Comparison of ENCODE assay signal across 9 mouse cellular contexts in the genomic region with DNA sequence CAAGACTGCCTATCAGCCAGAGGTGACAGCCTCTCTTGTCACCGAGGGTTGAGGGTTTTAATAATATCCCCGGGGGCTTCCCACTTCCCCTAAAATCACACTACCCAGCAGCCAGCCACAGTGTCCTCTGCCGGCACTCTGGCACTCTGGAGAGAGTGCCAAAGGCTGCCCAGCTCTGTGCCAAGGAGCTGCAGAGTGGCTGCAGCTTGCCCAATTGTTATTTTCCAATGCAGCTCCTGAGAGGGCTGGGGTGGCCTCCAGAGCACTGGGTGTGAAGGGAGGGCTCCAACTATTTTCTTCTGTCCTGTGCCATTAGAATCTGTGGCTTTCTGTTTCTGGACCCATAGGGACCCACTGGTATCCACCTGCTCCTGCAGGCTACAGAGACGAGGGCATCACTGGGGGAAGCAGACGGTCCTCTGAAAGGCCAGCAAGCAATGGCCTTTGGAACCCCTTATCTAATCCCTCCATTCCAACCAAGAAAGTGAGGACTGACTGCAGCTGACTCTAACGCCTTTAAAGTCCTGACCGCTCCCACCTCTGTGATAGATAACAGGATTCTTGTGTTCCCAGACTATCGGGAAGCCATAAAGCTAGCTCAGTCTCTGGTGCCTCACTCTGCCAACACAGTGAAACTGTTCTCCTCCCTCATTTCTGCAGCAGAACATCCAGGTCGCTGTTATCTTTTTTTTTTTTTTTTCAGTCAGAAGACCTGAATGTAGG. TPM values are rescaled to one million over a fixed set of nuclear protein-coding genes. Genes with fewer than 3 reads are reported as not detected.
A peak's percentile ranks its signal among the peaks of the same experiment; 100 is the strongest.
DNase-seq lines count a peak whose midpoint lies in the region; ATAC-seq and TF ChIP-seq lines count a peak whose summit lies in the region.
"Had no signal": no experiment of that assay in that cellular context is flagged by ENCODE, and none has a peak within 500 bp of the region (broad histone marks: within the 10 kb centered on the region; RNA-seq: fewer than 3 reads in every experiment).

No protein-coding gene starts in this region.

- TF ChIP-seq RAD21 in CH12.LX (IDR thresholded peaks at IDR 0.05; ENCODE audit: low read depth, low read length), result no peak

- no peak overlapping the region for H3K9ac ChIP-seq in CH12.LX (ENCODE audit: insufficient read depth, low read depth)
- 0 out of 2 replicates have a peak overlapping the region, but pooled peaks have one; percentile 16 for H3K9ac ChIP-seq in intestine, embryonic 16.5 days (ENCODE audit: low read depth, low read length)

- no peak overlapping the region for H3K4me2 ChIP-seq in CH12.LX (ENCODE audit: insufficient read depth, low read depth, poor library complexity, severe bottlenecking)
- no peak overlapping the region for H3K4me2 ChIP-seq in intestine, embryonic 16.5 days (ENCODE audit: low read depth, low read length)

- no peak for DNase-seq in frontal cortex, adult 2 months (ENCODE audit: extremely low spot score in 1 of 2, low spot score in 1 of 2)
- DNase-seq in CH12.LX (ENCODE audit: extremely low read depth), result peak; percentile 39
- DNase-seq in cerebellum, postnatal 10 days, result peak; percentile 83 to 86
- no peak for DNase-seq in MN1 (ENCODE audit: low spot score)
- DNase-seq in thymus, postnatal 0 days (ENCODE audit: low spot score), result no peak

- no peaks in the 10 kb centered on the region for H3K27me3 ChIP-seq in CH12.LX (replicated peaks)
- no peaks in the 10 kb centered on the region for H3K27me3 ChIP-seq in intestine, embryonic 16.5 days (replicated peaks; ENCODE audit: control insufficient read depth, insufficient read depth, low read length)

- peaks cover 9% of the 10 kb centered on the region for H3K9me3 ChIP-seq in CH12.LX (replicated peaks; ENCODE audit: low read length)
- H3K9me3 ChIP-seq in intestine, embryonic 16.5 days (ENCODE audit: control insufficient read depth, low read length), result no peaks in the 10 kb centered on the region

- TF ChIP-seq EP300 in CH12.LX (IDR thresholded peaks at IDR 0.05; ENCODE audit: low read length), result no peak

- peak; percentile 21; the same call in 1 of the 2 replicates for ATAC-seq in frontal cortex, adult (ENCODE audit: low TSS enrichment)
- ATAC-seq in intestine, embryonic 16.5 days, result peak; percentile 93
- ATAC-seq in erythroid progenitor cell, adult 5-6 weeks (replicated peaks; ENCODE audit: low FRiP score, poor library complexity, severe bottlenecking), result no peak

- dilution Hi-C loops in CH12.LX (cut with MboI; ENCODE audit: extremely low pct_ligation_motif_present, extremely low pct_unique_long_range_greater_than_20kb, low sequenced_read_pairs), result no loop called here

- in situ Hi-C loops in CH12.LX (cut with MboI; ENCODE audit: low pct_ligation_motif_present, low pct_unique_long_range_greater_than_20kb, low sequenced_read_pairs), result no loop called here

- no peak overlapping the region for H3K4me3 ChIP-seq in CH12.LX (replicated peaks in 1 of 3; ENCODE audit: low read depth in 2 of 3, low read length in 2 of 3, poor library complexity in 1 of 3)
- H3K4me3 ChIP-seq in intestine, embryonic 16.5 days (ENCODE audit: low read length), result no peak overlapping the region

- H3K27ac ChIP-seq in CH12.LX (ENCODE audit: insufficient read depth, low read depth), result no peak overlapping the region
- H3K27ac ChIP-seq in intestine, embryonic 16.5 days (ENCODE audit: low read length), result peak overlapping the region; percentile 78

- no peaks in the 10 kb centered on the region for H3K79me2 ChIP-seq in CH12.LX (replicated peaks; ENCODE audit: control insufficient read depth, extremely low read depth, insufficient read depth, poor library complexity, severe bottlenecking)

- no peak for TF ChIP-seq CTCF in CH12.LX (conservative IDR thresholded peaks at IDR 0.05 in 1 of 2, IDR thresholded peaks at IDR 0.05 in 1 of 2; ENCODE audit: low read depth in 2 of 2, low read length in 2 of 2)

- H3K4me1 ChIP-seq in CH12.LX (ENCODE audit: control insufficient read depth in 1 of 2, insufficient read depth in 2 of 2), result peaks cover 4 to 51% of the 10 kb centered on the region in 2 experiments
- H3K4me1 ChIP-seq in intestine, embryonic 16.5 days (ENCODE audit: control insufficient read depth, insufficient read depth, low read length), result peaks cover 18% of the 10 kb centered on the region

- 30% methylated on average over 9 of the region's 9 CpGs for WGBS in intestine, embryonic 16.5 days

- TF ChIP-seq POLR2A in CH12.LX (IDR thresholded peaks at IDR 0.05; ENCODE audit: low read depth, low read length), result no peak

- H3K36me3 ChIP-seq in CH12.LX (replicated peaks in 1 of 2; ENCODE audit: control insufficient read depth in 1 of 2, insufficient read depth in 1 of 2, low read length in 1 of 2), result no peaks in the 10 kb centered on the region
- no peaks in the 10 kb centered on the region for H3K36me3 ChIP-seq in intestine, embryonic 16.5 days (ENCODE audit: control insufficient read depth, insufficient read depth, low read length)

TF ChIP-seq in CH12.LX, 34 proteins besides CTCF, POLR2A, EP300 and RAD21:
- TF ChIP-seq MAZ (IDR thresholded peaks at IDR 0.05; ENCODE audit: low read depth, low read length), result no peak

RNA-seq across cellular contexts. Expression of gene Mybph, which starts 12.2 kb away (rescaled TPM):
- polyA plus RNA-seq in frontal cortex, adult 2 months (2012; rRNA removed), result 0.50 and 1.0 TPM in 2 replicates
- total RNA-seq in CH12.LX (2012; rRNA removed), result 0.25 TPM in 2 replicates
- total RNA-seq in CH12.LX (2014; rRNA removed), result 0.51 and 0.62 TPM in 2 replicates
- 2.4 and 3.0 TPM in 2 replicates for polyA plus RNA-seq in CH12.LX (2012; ENCODE audit: insufficient read length, low read depth)
- 0.17 and 0.24 TPM in 2 replicates for polyA plus RNA-seq in intestine, embryonic 16.5 days (2015; fragmentation: Nextera tagmentation; extraction: Ambion mirVana)
- total RNA-seq in erythroid progenitor cell, adult 5-6 weeks (2015; ENCODE audit: low replicate concordance), result not detected in 2 replicates
- 0.39 TPM in 1 of 2 replicates, not detected in the other for total RNA-seq in erythroid progenitor cell, adult 5-6 weeks (2017; ENCODE audit: low replicate concordance)
- 0.76 and 0.82 TPM in 2 replicates for polyA plus RNA-seq in thymus, postnatal 0 days (2015; fragmentation: Nextera tagmentation; extraction: Ambion mirVana)
- polyA plus RNA-seq: spleen, adult 2 months had no signal

RNA-seq across cellular contexts. Expression of gene Chil1, which starts 23.5 kb away (rescaled TPM):
- 23.1 and 23.6 TPM in 2 replicates for polyA plus RNA-seq in frontal cortex, adult 2 months (2012; rRNA removed)
- total RNA-seq in CH12.LX (2012; rRNA removed) (1.5 and 1.7 TPM in 2 replicates), CH12.LX (2014; rRNA removed) (6.1 and 6.3 TPM in 2 replicates)
- polyA plus RNA-seq in CH12.LX (2012; ENCODE audit: insufficient read length, low read depth), result 6.7 and 10.2 TPM in 2 replicates
- polyA plus RNA-seq in intestine, embryonic 16.5 days (2015; fragmentation: Nextera tagmentation; extraction: Ambion mirVana), result 0.43 and 0.57 TPM in 2 replicates
- total RNA-seq in erythroid progenitor cell, adult 5-6 weeks (2015; ENCODE audit: low replicate concordance), result 19.3 and 76.8 TPM in 2 replicates
- total RNA-seq in erythroid progenitor cell, adult 5-6 weeks (2017; ENCODE audit: low replicate concordance), result 13.9 and 22.5 TPM in 2 replicates
- 5.3 and 5.9 TPM in 2 replicates for polyA plus RNA-seq in thymus, postnatal 0 days (2015; fragmentation: Nextera tagmentation; extraction: Ambion mirVana)

RNA-seq across cellular contexts. Expression of gene Adora1, which starts 29.8 kb away (rescaled TPM):
- polyA plus RNA-seq in frontal cortex, adult 2 months (2012; rRNA removed), result 87.1 and 88.6 TPM in 2 replicates
- total RNA-seq in CH12.LX (2012; rRNA removed), result not detected in 2 replicates
- not detected in 2 replicates for total RNA-seq in CH12.LX (2014; rRNA removed)
- polyA plus RNA-seq in CH12.LX (2012; ENCODE audit: insufficient read length, low read depth), result 0.10 and 0.20 TPM in 2 replicates
- 6.8 and 8.2 TPM in 2 replicates for polyA plus RNA-seq in intestine, embryonic 16.5 days (2015; fragmentation: Nextera tagmentation; extraction: Ambion mirVana)
- total RNA-seq in erythroid progenitor cell, adult 5-6 weeks (2015; ENCODE audit: low replicate concordance), result not detected in 2 replicates
- not detected in 2 replicates for total RNA-seq in erythroid progenitor cell, adult 5-6 weeks (2017; ENCODE audit: low replicate concordance)
- polyA plus RNA-seq in thymus, postnatal 0 days (2015; fragmentation: Nextera tagmentation; extraction: Ambion mirVana), result 0.14 and 0.21 TPM in 2 replicates

Comparison
In these comparisons a context has a peak if more than half of its experiments do, and no peak if none do; other contexts are left out.
1. DNase-seq: peak in CH12.LX (single experiment) and cerebellum, postnatal 10 days (2 of 2); none in frontal cortex, adult 2 months (0 of 2), MN1 (single experiment) and thymus, postnatal 0 days (single experiment).